Mouse (Mus musculus) thymus, adult 18-20 months (tissue): ENCODE measurements around the gene Srek1ip1.

Source experiments
- DNase-seq, 2 experiments: peaks; one replicate each; pipeline ENCODE4 v3.0.0; 2022; ENCODE audit warnings: mixed read lengths in 2 of 2

The Srek1ip1 gene

DNA sequence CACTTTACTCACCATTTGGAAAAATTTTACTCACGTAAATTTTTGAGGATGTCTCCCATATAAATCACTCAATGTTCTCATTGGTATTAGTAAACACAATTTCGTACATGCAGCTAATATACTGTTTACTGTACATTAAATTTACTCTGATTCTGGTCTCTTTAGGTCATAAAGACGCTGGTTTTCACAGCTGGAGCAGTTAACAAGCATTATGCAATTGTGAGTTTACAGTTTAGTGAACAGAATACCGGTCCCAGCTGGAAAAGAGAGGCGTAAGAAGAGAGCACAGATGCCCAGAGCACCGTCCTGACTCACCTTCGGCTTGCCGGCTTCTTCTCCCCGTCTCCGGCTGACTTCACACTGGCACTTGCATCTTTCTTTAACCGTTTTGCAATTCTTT lies at the start of gene Srek1ip1:
Gene Srek1ip1 (plus strand): TSS at position 301 of the 400 bp plus-strand sequence.
- DNase-seq, result no peak

DNA sequence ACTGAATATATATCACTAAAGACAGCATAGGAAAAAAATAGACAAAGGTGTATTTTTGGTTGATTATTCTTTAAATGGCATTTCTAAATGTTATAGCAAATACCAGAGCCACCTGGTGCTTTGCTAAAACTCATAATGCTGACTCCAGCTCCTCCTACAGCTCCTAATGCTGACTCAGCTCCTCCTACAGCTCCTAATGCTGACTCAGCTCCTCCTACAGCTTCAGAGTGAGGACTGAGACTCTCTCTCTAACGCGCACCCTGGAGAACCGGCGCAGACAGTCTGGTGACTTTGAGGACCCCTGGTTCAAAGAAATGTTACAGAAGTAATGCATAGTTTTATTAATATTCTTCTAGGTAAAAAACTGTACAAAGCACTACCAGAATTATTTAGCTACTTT lies 49.4 kb upstream of the Srek1ip1 start:
- no peak for DNase-seq

DNA sequence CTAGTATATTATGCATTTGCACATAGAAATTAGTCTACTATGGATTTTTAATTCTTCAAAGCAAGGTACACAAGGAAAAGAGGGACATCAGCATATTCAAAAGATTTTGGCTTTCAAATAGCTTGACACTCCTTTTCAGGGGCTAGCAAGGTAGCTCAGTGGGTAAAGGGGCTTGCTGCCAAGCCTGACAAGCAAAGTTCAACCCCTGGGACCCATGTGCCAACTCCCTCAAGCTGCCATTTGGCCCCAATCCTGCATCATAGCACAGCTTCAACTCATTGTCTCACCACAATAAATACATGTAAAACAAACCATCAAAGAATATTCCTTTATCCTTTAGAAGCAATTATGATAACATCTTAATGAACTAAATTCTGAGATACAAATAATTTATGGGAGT lies 45.3 kb upstream of the Srek1ip1 start:
- no peak for DNase-seq

DNA sequence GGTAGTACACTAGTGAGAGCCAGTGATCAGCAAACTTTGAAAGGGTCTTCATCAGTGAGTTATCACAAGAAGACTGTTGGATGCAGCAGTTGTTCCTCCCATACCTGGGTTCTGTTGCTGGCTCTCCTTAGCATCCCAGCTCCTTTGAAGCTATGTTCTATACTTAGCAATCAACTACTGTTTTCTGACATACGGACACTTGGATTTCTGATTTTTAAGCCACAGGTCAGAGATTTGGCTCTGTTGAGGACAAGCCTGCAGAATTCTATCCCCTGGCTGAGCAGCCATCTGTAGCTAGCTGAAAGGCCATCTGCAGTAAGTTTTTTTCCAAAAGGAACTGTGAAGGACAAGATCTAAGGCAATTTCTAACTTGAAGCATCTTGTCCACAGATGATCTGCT lies 32.9 kb upstream of the Srek1ip1 start:
- DNase-seq, result no peak

DNA sequence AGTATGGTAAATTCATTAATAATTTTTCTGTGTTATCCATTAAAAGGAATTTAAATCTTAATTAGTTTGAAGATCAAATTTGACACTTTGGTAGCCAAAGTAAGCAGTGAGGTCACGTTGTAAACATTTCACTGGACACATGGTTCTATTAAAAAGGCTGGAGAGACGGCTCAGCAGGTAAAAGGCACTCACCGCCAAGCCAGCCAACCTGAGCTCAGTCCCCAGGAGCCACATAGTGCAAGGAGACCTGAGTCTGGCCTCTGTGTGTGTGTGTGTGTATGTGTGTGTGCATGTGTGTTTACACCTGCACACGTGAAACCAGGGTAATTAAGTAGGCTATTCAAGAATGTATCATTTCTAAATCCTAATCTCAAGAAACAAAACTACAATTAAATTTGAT lies 29.9 kb upstream of the Srek1ip1 start:
- DNase-seq, result no peak

DNA sequence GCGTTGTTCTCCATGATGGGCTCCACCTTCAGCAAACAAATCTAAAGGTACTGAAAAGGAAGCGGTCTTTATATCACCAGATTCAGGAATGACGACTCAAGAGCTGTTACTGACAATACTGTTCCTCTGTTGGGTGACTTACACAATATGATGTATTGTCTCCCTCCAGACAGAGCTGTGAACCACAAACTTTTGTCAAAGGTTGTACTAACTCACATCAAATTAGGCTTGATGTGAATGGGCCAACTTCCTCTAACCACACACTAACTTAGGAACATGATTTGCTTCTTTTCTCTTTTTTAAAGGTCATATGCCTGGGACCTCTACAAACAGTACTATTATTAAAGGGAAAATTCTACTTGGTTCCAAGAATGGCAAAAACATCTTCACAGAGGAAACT lies 29.1 kb upstream of the Srek1ip1 start:
- DNase-seq, result no peak

DNA sequence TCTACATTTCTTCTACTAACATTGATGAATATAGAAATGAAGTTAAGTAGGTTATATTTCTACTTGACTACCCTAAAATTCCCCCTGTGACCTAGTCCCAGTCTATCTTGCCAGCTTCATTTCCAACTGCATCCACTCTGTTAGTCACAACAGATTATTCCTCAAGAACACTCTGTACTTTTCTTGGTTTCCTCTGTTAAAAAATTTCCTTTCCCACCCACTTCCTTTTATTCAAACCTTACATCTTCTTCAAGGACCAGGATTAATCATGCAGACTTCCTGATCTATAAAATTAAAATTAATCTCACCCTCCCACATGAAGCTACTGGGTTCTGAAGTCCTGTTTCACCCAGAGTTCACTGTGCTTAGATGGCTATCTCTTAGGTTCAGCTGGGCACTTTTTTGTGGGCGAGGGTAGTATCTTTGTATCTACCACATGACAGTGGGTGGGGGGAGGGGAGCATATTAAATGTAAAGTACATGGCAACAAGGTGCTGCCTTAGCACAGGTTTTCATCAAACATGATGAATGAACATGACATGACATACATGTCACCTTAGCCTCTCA lies 13.1 kb upstream of the Srek1ip1 start:
- DNase-seq, result no peak

DNA sequence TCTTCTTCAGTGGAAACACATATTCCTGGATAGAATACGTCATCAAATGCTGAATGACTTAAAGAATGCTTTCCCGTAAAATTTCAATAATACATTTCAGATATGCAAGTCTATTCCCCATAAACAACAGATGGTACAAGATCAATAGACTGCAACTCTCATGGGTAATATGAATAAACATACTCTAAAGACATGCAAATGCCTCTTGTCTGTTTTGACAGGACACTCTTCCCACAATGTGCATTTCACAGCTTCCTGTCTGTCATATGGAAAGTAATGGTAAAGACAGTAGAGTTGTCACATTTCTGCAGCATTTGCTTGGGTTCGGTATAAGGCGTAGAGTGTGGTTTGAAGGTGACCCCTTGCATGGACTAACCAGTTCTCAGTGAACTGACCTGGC lies 5.0 kb upstream of the Srek1ip1 start:
- DNase-seq, result no peak

DNA sequence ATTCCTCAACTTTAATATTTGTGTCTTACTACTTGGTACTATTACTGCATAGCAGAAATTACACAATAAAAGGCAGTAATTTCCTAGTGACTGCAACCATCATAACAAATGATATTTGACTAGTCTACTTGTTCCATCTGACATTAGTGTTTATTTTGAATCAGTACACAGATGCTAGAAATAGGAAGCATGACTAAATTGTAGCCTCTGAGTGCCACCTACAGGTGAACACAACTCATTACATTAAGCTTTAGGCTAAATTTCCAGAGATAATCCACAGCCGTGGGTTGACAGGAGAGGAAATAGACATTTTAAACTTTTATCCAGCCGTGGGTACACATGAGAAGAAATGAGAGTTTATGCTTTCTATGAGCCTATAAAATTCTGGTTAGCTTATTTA lies 2.6 kb upstream of the Srek1ip1 start:
- no peak for DNase-seq

DNA sequence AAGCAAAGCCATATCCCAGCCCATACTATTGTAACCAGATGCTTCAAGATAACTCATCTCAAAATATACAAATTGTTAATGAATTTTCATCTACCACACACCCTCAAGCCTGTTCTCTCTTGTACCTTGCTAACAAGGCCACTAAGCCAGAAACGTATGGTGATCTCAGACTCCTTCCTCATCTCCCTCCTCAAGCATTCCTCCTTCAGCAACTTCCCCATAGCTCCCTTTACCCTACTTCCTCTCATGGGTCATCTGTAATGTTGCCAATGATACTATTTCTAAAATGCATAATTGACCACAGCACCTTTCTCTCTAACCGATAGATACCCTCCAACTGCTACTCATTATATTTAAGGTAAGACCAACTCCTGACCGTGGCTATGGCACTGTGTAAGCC lies 2.1 kb downstream of the Srek1ip1 start:
- DNase-seq, result no peak

DNA sequence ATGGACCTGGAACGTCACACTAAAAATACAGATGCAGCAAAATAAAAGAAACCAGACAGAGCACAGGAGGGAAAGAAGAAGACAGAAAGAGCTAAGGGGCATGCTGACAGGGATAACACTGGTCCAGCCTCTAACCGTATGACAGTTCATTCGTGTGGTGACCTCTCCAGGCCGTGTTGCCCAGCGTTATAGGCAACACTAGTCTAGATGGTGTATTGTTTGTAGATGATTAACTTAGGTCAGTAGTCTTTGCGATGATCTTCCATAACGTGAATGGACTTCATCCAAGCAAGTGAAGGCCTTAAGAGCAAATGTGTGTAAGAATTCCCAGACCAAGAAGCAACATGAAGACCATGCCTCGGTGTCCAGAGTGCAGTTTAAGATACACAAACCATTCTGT lies 6.8 kb downstream of the Srek1ip1 start:
- DNase-seq, result no peak

DNA sequence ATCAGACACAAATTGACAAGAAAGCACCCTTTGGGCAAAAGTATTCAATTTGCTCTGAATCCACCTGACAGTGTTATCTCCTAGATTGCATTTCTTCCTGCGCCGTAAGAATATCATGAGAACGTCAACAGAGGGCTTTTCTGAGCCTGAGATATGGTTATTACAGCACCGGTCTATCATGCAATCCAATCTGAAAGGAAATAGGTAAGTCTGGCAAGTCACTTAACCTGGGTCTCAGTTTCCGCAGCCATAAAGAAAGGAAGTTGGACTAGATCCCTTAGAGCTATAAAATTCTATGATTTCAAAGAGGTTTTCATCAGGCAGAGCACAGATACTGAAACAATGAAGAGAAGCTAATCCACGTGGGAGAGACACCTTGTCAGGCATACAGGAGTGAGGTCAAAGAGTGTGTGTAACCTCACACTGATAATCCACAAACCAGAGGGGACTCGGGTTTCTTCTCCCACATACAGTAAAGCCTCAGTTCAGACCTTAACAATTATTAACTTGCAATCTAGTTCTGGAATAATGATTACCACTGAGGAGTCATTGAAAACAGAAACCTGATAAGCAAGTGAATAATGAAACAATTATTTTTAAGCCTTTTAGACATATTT lies 7.4 kb downstream of the Srek1ip1 start:
- DNase-seq, result no peak

DNA sequence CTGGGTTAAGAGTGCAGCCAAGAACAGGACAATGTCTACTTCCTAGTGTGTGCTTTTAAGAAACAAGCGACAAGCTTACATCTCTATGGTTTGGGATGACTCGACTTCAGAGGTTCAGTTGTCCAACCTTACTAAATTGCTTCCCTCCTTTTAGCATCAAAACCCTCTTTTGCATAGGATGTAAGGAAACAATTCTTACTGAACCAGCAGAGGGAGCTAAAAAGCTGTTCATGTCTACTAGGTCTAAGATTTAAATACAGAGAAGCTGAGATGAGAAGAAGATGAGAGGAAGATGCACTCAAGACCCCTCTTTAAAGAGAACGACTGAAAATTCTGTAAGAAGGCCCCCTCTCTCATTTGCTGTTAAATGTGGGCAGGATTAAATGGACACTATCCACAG lies 13.4 kb downstream of the Srek1ip1 start:
- no peak for DNase-seq

DNA sequence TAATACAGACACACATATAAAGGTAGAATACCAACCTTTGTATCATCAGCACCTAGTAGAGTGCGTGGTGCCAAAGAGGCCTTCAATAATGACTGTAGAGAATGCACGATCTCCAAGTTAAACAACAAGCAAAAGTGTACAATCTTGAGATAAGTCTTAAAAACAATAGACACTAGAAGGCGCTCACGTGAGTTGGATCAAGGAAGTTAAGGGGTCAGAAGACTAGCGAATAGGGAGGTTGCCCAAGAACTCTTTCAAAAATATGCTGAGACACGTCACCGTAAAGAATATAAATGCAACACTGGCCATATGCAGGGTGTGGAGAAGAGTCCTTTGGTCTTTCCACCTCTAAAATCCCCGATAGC lies 24.0 kb downstream of the Srek1ip1 start:
- DNase-seq, result no peak

DNA sequence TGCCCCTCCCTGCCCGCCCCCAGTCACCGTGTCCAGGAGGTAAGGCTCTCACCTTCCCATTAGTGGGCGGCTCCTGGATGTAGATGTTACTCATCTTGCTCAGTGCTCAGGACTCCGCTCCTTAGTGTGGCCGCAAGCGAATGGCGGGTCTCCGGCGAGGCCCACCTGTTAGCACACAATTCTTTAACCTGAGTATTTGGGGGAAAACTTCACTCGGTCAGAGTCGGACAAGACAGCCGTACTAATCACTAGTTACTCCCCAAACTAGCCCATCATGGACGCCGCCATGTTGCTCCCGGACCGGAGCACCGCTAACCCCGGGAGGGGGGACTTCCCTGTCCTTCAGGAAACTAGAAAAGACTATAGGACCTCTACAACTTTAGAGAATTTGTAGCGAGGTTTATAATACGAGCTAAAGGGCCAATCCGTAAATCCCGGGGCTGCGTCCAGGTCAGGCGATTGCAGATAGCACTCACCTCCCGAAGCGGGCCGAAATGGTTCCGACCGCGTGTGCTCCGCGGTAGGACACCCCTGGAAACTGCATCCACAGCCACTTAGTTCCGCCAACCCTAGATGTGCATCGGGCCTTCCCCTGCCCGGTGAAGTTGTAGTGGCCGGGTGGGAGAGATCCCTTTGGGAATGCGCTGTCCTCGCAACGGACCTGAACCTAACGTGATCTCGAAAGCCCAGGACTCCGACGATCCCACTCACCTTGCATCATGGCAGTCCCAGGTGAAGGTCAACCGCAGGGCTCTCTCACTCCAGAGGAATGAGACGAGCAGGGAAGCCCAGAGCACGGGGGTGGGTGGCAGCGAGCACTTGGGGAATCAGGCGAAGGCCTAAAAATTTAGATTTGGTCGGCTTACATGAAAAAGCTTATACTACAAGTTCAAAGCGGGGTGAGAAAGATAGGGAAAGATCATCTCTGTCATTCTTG lies 24.6 kb downstream of the Srek1ip1 start, which contains the start of gene Cwc27:
Gene Cwc27 (minus strand): TSS at position 508 of the 937 bp plus-strand sequence.
- DNase-seq, result peak; percentile 46 to 66

DNA sequence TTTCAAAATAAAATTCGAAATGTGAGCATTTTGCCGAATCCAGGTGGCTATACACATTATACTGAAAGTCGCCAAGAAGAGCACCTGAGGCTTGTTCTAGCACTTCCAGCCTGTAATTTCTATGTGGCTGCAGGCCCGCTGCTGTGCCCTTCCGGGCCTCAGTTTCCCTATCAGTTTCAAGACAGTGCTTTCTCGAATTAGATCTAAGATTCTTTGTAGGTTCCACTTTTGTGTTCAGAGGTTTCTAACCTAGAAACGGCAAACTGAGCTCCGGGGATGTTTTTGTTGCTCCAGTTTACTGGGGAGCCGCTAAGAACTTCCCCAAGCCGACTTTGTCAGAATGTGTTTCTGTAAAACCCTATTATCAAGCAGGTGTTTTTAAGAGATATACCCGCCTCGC lies 25.4 kb downstream of the Srek1ip1 start:
- no peak for DNase-seq

DNA sequence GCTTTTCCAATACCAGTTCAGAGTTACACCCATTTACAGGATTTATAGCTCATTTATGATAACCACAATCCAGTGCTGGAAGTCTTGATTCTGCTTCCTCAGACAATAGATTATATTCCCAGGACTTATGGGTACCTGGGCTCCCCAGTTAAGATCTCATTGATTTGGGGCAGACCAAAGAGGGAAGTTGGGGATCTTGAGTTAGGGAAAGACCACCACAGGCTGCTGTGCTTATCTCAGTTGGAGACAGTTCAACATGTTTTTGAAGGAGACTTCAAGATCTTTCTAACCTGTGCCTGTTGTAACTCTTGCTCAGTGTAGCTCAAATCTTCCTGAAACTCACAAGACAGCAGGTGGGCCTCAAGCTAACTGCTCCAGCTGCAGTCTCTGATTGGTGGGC lies 28.9 kb downstream of the Srek1ip1 start:
- no peak for DNase-seq

DNA sequence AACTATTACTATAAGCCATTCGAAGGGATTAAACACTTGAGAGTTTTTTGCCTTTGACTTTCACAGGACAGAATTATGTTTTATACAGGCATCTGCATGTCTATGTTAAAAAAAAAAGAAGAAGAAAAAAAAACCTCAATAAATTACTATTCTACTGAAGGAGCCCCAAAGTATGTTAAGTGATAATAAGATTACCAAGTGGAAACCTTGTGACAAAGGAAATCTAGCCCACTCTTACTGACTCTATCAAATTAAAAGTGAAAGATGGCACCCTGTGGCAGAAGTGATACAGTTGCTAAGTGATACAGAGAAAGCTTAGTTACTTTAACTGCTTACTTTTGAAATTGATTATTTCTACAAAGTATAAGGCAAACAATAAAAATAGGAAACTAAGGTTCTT lies 29.6 kb downstream of the Srek1ip1 start:
- DNase-seq, result no peak

DNA sequence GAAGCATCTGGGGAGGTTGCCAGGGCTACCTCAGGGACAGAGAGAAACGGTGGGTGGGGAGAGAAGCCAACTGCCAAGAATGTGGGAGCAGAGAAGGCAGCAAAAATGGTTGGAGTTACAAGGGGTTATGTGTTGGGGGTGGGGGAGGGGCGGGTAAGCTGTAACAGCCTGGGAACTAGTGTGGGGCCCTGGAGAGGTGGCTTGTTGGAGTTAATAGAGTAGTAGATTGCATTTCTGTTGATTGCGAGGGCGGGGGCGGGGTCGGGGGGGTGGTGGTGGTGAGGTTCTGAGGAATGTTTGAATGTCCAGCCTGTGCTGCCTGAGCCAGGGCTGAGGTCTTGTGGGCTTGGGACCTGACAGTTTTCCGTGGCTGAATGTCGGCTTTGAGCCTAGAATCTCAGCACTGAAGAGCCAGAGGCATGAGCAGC lies 30.1 kb downstream of the Srek1ip1 start:
- DNase-seq, result no peak

DNA sequence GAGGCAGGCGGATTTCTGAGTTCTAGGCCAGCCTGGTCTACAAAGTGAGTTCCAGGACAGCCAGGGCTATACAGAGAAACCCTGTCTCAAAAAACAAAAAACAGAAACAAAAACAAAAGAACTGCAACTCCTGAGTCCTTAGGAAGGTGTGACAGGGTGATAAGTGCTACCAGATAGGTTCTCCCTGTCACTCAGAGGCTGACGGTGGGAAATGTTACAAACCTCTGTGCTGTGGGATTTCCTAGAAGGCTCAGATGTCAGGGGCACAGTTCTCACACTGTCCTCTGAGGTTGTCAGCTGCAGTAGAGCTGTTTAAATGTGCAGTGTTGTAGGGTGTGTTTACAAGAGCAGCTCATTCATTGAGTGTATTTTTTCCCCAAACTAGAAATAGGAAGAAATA lies 33.2 kb downstream of the Srek1ip1 start:
- DNase-seq, result no peak

DNA sequence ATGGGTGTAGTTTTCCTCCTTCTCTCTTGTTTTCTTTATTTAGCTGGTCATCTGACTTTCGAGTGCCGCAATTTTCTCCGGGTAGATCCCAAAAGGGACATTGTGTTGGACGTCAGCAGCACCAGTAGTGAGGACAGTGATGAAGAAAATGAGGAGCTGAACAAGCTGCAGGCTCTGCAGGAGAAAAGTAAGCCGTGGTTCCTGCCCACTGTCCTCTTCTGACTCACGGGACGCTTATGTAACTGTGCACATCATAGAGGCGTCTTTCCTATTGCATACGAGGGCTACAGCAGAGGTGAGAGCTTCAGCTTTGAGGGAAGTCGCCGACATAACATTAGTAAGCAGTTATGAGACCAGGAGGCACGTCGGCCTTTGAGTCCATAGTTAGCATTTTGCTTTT lies 40.5 kb downstream of the Srek1ip1 start:
- DNase-seq, result no peak

DNA sequence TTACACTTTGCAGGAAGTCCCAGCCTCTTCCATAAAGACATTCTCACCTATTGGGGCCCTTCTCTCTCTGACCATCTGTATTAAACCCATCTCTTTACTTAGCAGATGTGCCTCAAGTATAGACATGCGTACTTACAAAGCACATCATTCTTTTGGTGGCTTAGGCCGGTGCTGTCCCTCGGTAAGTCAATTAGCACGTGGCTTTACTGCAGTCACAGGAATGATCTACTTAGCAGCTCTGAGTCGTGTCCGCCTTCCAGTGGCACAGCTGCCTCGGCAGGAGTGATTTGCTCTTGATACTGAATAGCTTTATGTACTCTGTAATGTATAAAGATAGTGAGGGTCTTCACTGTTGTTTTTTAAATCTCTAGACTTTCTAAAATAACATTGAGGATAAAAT lies 45.3 kb downstream of the Srek1ip1 start:
- no peak for DNase-seq

DNA sequence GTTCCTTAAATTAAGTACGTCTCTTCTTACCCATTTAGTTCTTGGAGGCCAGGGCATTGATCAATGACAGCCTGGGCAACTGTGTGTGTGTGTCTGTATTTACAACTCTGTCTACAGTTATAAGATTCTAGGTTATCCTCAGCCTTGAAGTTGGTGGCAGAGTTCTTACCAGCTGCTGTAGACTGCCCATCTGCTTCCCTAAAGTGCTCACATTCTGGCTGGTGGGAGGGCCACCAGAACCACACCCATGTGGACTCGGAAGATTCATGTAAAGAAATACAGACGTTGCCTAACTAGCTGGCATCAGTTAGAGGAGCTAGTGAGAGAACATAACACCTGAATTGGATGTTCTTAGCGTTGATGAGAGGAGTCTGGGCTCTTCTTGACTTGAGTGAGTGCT lies 49.7 kb downstream of the Srek1ip1 start:
- DNase-seq, result no peak
